ENCODE assay signal across 10 mouse cellular contexts in the genomic region with DNA sequence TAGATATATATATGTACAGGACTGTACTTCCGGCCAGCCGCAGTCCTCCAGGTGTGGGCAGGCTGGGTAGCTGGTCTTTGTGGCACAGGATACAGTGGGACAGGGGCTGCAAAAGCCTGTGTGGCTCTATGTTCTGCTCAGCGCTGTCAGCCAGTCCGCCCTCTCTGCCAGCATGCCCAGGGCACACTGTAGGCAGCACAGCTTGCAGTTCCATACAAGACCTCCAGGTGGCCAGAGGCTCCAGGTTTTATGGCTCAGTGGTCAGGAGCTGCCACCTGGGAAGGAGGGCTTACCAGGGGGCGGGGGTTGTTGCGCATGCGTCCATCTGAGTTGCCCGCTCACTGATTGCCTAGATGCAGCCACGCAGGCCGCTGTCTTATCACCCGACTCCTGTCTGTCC. TPM values are rescaled to one million over a fixed set of nuclear protein-coding genes. Genes with fewer than 3 reads are reported as not detected.
A peak's percentile ranks its signal among the peaks of the same experiment; 100 is the strongest.
DNase-seq lines count a peak whose midpoint lies in the region; ATAC-seq lines count a peak whose summit lies in the region.
"Had no signal": no experiment of that assay in that cellular context is flagged by ENCODE, and none has a peak within 500 bp of the region (broad histone marks: within the 10 kb centered on the region; RNA-seq: fewer than 3 reads in every experiment).

No protein-coding gene starts in this region.

- no peak overlapping the region for H3K27ac ChIP-seq in midbrain, embryonic 13.5 days
- H3K27ac ChIP-seq: embryonic facial prominence, embryonic 12.5 days; macrophage had no signal

- peaks cover 3% of the 10 kb centered on the region for H3K4me1 ChIP-seq in midbrain, embryonic 13.5 days (replicated peaks)

- 45% methylated on average over 11 of the region's 11 CpGs for WGBS in midbrain, embryonic 13.5 days

- peak; percentile 75 for ATAC-seq in erythroid progenitor cell, adult 5-6 weeks (replicated peaks; ENCODE audit: low FRiP score, poor library complexity, severe bottlenecking)
- peak; percentile 43 for ATAC-seq in midbrain, embryonic 13.5 days

- no peak overlapping the region for H3K4me3 ChIP-seq in midbrain, embryonic 13.5 days (replicated peaks)
- H3K4me3 ChIP-seq: embryonic facial prominence, embryonic 12.5 days had no signal

- DNase-seq in kidney, postnatal 14 days, result peak; percentile 48
- no peak for DNase-seq in kidney, adult 11 months
- DNase-seq in NIH3T3 (ENCODE audit: low read depth), result peak; percentile 36
- no peak for DNase-seq in adrenal gland, adult 8-10 months
- no peak for DNase-seq in urinary bladder, postnatal 14 days (ENCODE audit: low spot score)
- DNase-seq in ovary, adult 18-20 months (ENCODE audit: low spot score), result no peak

- no peaks in the 10 kb centered on the region for H3K27me3 ChIP-seq in midbrain, embryonic 13.5 days
- H3K27me3 ChIP-seq: embryonic facial prominence, embryonic 12.5 days had no signal

- no peak overlapping the region for H3K9ac ChIP-seq in midbrain, embryonic 13.5 days (replicated peaks)
- H3K9ac ChIP-seq: embryonic facial prominence, embryonic 12.5 days had no signal

- H3K4me2 ChIP-seq in midbrain, embryonic 13.5 days (replicated peaks), result no peak overlapping the region
- H3K4me2 ChIP-seq: embryonic facial prominence, embryonic 12.5 days had no signal

- H3K9me3 ChIP-seq in midbrain, embryonic 13.5 days, result no peaks in the 10 kb centered on the region
- H3K9me3 ChIP-seq: embryonic facial prominence, embryonic 12.5 days had no signal

- no peaks in the 10 kb centered on the region for H3K36me3 ChIP-seq in midbrain, embryonic 13.5 days
- H3K36me3 ChIP-seq: embryonic facial prominence, embryonic 12.5 days had no signal

RNA-seq across cellular contexts. Expression of a gene that starts 5.7 kb away (rescaled TPM):
- total RNA-seq in erythroid progenitor cell, adult 5-6 weeks (2015; ENCODE audit: low replicate concordance), result 29.6 and 34.0 TPM in 2 replicates
- total RNA-seq in erythroid progenitor cell, adult 5-6 weeks (2017; ENCODE audit: low replicate concordance), result 56.9 and 67.4 TPM in 2 replicates
- 8.4 and 8.5 TPM in 2 replicates for polyA plus RNA-seq in midbrain, embryonic 13.5 days (2015; fragmentation: Nextera tagmentation; extraction: Ambion mirVana)
- 10 to 100 TPM; 48.3 to 71.4 (median 53.9) TPM for total RNA-seq in adrenal gland, adult 8-10 months (2022)

RNA-seq across cellular contexts. Expression of a gene that starts 29.7 kb away (rescaled TPM):
- total RNA-seq in erythroid progenitor cell, adult 5-6 weeks (2015; ENCODE audit: low replicate concordance), result 1.8 TPM in 1 of 2 replicates, not detected in the other
- total RNA-seq in erythroid progenitor cell, adult 5-6 weeks (2017; ENCODE audit: low replicate concordance), result 0.30 and 1.7 TPM in 2 replicates
- 84.8 and 91.6 TPM in 2 replicates for polyA plus RNA-seq in midbrain, embryonic 13.5 days (2015; fragmentation: Nextera tagmentation; extraction: Ambion mirVana)
- 10 to 100 TPM; 22.0 to 27.1 (median 23.5) TPM for total RNA-seq in adrenal gland, adult 8-10 months (2022)

RNA-seq across cellular contexts. Expression of a gene that starts 56.6 kb away (rescaled TPM):
- total RNA-seq in erythroid progenitor cell, adult 5-6 weeks (2015; ENCODE audit: low replicate concordance), result not detected in 2 replicates
- total RNA-seq in erythroid progenitor cell, adult 5-6 weeks (2017; ENCODE audit: low replicate concordance), result 0.53 TPM in 1 of 2 replicates, not detected in the other
- 18.1 and 18.6 TPM in 2 replicates for polyA plus RNA-seq in midbrain, embryonic 13.5 days (2015; fragmentation: Nextera tagmentation; extraction: Ambion mirVana)
- total RNA-seq in adrenal gland, adult 8-10 months (2022), result 10 to 100 TPM in 2 of 4 experiments, 1 to 10 TPM in 2; 6.4 to 11.9 (median 9.4) TPM

RNA-seq across cellular contexts. Expression of a gene that starts 57.4 kb away (rescaled TPM):
- total RNA-seq in erythroid progenitor cell, adult 5-6 weeks (2015; ENCODE audit: low replicate concordance), result 43.6 and 63.1 TPM in 2 replicates
- 64.1 and 94.1 TPM in 2 replicates for total RNA-seq in erythroid progenitor cell, adult 5-6 weeks (2017; ENCODE audit: low replicate concordance)
- 42.6 and 49.1 TPM in 2 replicates for polyA plus RNA-seq in midbrain, embryonic 13.5 days (2015; fragmentation: Nextera tagmentation; extraction: Ambion mirVana)
- total RNA-seq in adrenal gland, adult 8-10 months (2022), result 10 to 100 TPM; 27.2 to 43.1 (median 32.1) TPM

Comparison
In these comparisons a context has a peak if more than half of its experiments do, and no peak if none do; other contexts are left out.
1. DNase-seq: peak in kidney, postnatal 14 days (single experiment) and NIH3T3 (single experiment); none in kidney, adult 11 months (single experiment), adrenal gland, adult 8-10 months (single experiment), urinary bladder, postnatal 14 days (single experiment) and ovary, adult 18-20 months (single experiment).
2. RNA of a gene that starts 29.7 kb away (total RNA-seq): 22.0 to 27.1 TPM in adrenal gland, adult 8-10 months; 0.30 to 1.8 TPM in erythroid progenitor cell, adult 5-6 weeks; every median in the first group is over 4 times any median in the second.
3. RNA of a gene that starts 56.6 kb away (total RNA-seq): 6.4 to 11.9 TPM in adrenal gland, adult 8-10 months; 0.53 TPM in erythroid progenitor cell, adult 5-6 weeks; every median in the first group is over 4 times any median in the second.